Mouse (Mus musculus) lung, embryonic 14.5 days (tissue): Measurements from ENCODE around the gene Cltc. TPM values are rescaled to one million over a fixed set of nuclear protein-coding genes. Genes with fewer than 3 reads are reported as not detected.
"Not testable (repeated sequence)": the region's sequence is repeated elsewhere in the genome, so short reads cannot be mapped to it uniquely, and the experiment has no call there.

Experiments
- ATAC-seq: fragments of 200-750 bp; cut with Nextera tagmentation; 2 replicates; pipeline ENCODE4 v1.8.0; 2017; ENCODE audit warnings: mild to moderate bottlenecking, moderate TSS enrichment, moderate library complexity; ENCODE audit not compliant: insufficient read depth
- DNase-seq: peaks from one replicate; pipeline ENCODE4 v3.0.0-alpha.2; 2015
- H3K27ac ChIP-seq: fragments of 300-500 bp; sonication (generic); 2 replicates; pipeline ENCODE4 v1.5.1; 2014; ENCODE audit warnings: low read depth, mild to moderate bottlenecking, moderate library complexity
- H3K27me3 ChIP-seq: fragments of 300-500 bp; sonication (generic); 2 replicates; pipeline ENCODE4 v1.6.1; 2014; ENCODE audit warnings: low read length, control low read depth; ENCODE audit not compliant: insufficient read depth
- H3K36me3 ChIP-seq: fragments of 300-500 bp; sonication (generic); 2 replicates; pipeline ENCODE4 v1.6.1; 2014; ENCODE audit warnings: control low read depth; ENCODE audit not compliant: insufficient read depth
- H3K4me1 ChIP-seq: fragments of 300-500 bp; sonication (generic); 2 replicates; pipeline ENCODE4 v1.6.1; 2014; ENCODE audit warnings: antibody characterized with exemption, control low read depth; ENCODE audit not compliant: insufficient read depth
- H3K4me2 ChIP-seq: fragments of 300-500 bp; sonication (generic); 2 replicates; pipeline ENCODE4 v1.6.1; 2014; ENCODE audit warnings: mild to moderate bottlenecking
- H3K4me3 ChIP-seq: fragments of 300-500 bp; sonication (generic); 2 replicates; pipeline ENCODE4 v1.5.1; 2014; ENCODE audit warnings: low read depth, low read length
- H3K9ac ChIP-seq: fragments of 300-500 bp; sonication (generic); 2 replicates; pipeline ENCODE4 v1.6.1; 2014
- H3K9me3 ChIP-seq: fragments of 300-500 bp; sonication (generic); 2 replicates; pipeline ENCODE4 v1.6.1; 2016; ENCODE audit warnings: low read depth, low read length, control low read depth
- CTCF ChIP-seq: IDR thresholded peaks from 2 replicates; pipeline ENCODE4 v1.5.1; 2016; ENCODE audit warnings: antibody characterized with exemption, low read depth
- WGBS: fragments of 180-500 bp; shearing (Covaris S2); extraction: QIAGEN DNeasy Blood & Tissue Kit; methylation state at CpG from one replicate; pipeline ENCODE4 v1.1.7; 2014; 5-methylcytosine and 5-hydroxymethylcytosine counted together
- polyA plus RNA-seq: library from polyadenylated mRNA; unstranded; fragments of >200 nt; fragmentation: Nextera tagmentation; extraction: Ambion mirVana; gene quantifications from 2 replicates; pipeline ENCODE4 v1.2.1, GENCODE M21; 2014

Gene Cltc
- polyA plus RNA-seq, 1 experiment from 2014 or later: 179 TPM

GRCm38 (mm10) chr11:86751010-86751409 lies 6.4 kb downstream of the Cltc start:
- Histone ChIP-seq H3K9ac (no peak overlapping the region), H3K9me3 (no peaks in the 10 kb centered on the region), H3K27me3 (no peaks in the 10 kb centered on the region), H3K4me2 (no peak overlapping the region), H3K36me3 (peaks cover 3% of the 10 kb centered on the region), H3K4me3 (no peak overlapping the region), H3K4me1 (0 out of 2 replicates have a peak, but pooled peaks cover 5% of the 10 kb centered on the region), H3K27ac (no peak overlapping the region)
- 93% methylated on average over 1 of the region's 1 CpGs for WGBS
- no peak for ATAC-seq
- no peak for TF ChIP-seq CTCF
- DNase-seq: no peak

GRCm38 (mm10) chr11:86749776-86750423 lies 7.5 kb downstream of the Cltc start:
- Histone ChIP-seq H3K36me3 (peaks cover 3% of the 10 kb centered on the region), H3K27ac (no peak overlapping the region), H3K27me3 (no peaks in the 10 kb centered on the region), H3K4me2 (no peak overlapping the region), H3K4me1 (0 out of 2 replicates have a peak, but pooled peaks cover 5% of the 10 kb centered on the region), H3K9ac (no peak overlapping the region), H3K4me3 (no peak overlapping the region), H3K9me3 (no peaks in the 10 kb centered on the region)
- DNase-seq (peak; percentile 32), ATAC-seq (no peak)
- no peak for TF ChIP-seq CTCF
- 83% methylated on average over 3 of the region's 3 CpGs for WGBS

GRCm38 (mm10) chr11:86745634-86746404 lies 11.5 kb downstream of the Cltc start:
- DNase-seq (peak; percentile 19), ATAC-seq (no peak)
- WGBS: 53% methylated on average over 3 of the region's 3 CpGs
- H3K36me3 ChIP-seq: no peaks in the 10 kb centered on the region
- H3K9me3 ChIP-seq: no peaks in the 10 kb centered on the region
- no peaks in the 10 kb centered on the region for H3K27me3 ChIP-seq
- H3K4me2 ChIP-seq: no peak overlapping the region
- TF ChIP-seq CTCF: no peak
- no peak overlapping the region for H3K4me3 ChIP-seq
- H3K9ac ChIP-seq: no peak overlapping the region
- H3K27ac ChIP-seq: no peak overlapping the region
- 0 out of 2 replicates have a peak, but pooled peaks cover 3% of the 10 kb centered on the region for H3K4me1 ChIP-seq

GRCm38 (mm10) chr11:86742605-86743004 lies 14.8 kb downstream of the Cltc start:
- Histone ChIP-seq H3K9me3 (no peaks in the 10 kb centered on the region), H3K9ac (no peak overlapping the region), H3K27me3 (no peaks in the 10 kb centered on the region), H3K4me2 (no peak overlapping the region), H3K36me3 (no peaks in the 10 kb centered on the region), H3K4me1 (0 out of 2 replicates have a peak, but pooled peaks cover 3% of the 10 kb centered on the region), H3K4me3 (no peak overlapping the region), H3K27ac (no peak overlapping the region)
- 36% methylated on average over 2 of the region's 2 CpGs for WGBS
- DNase-seq (no peak), ATAC-seq (no peak)
- no peak for TF ChIP-seq CTCF

- DNase-seq (no peak), ATAC-seq (no peak)
- 90% methylated on average over 5 of the region's 5 CpGs for WGBS
- Histone ChIP-seq H3K4me3 (no peak overlapping the region), H3K9ac (no peak overlapping the region), H3K27ac (no peak overlapping the region), H3K4me2 (no peak overlapping the region), H3K36me3 (no peaks in the 10 kb centered on the region), H3K27me3 (no peaks in the 10 kb centered on the region), H3K9me3 (no peaks in the 10 kb centered on the region), H3K4me1 (0 out of 2 replicates have a peak, but pooled peaks cover 3% of the 10 kb centered on the region)
- TF ChIP-seq CTCF: no peak
Measured at GRCm38 (mm10) chr11:86741505-86741904, 15.9 kb downstream of the Cltc start.

GRCm38 (mm10) chr11:86739470-86739869 lies 17.9 kb downstream of the Cltc start:
- Histone ChIP-seq H3K9ac (no peak overlapping the region), H3K4me1 (no peaks in the 10 kb centered on the region), H3K27ac (no peak overlapping the region), H3K4me3 (no peak overlapping the region), H3K36me3 (peaks cover 16% of the 10 kb centered on the region), H3K27me3 (no peaks in the 10 kb centered on the region), H3K4me2 (no peak overlapping the region), H3K9me3 (no peaks in the 10 kb centered on the region)
- TF ChIP-seq CTCF: no peak
- ATAC-seq (no peak), DNase-seq (no peak)
- WGBS: 79% methylated on average over 2 of the region's 2 CpGs

- WGBS: 90% methylated on average over 1 of the region's 1 CpGs
- ATAC-seq: no peak
- TF ChIP-seq CTCF: no peak
Measured at GRCm38 (mm10) chr11:86738956-86739355, 18.4 kb downstream of the Cltc start.

GRCm38 (mm10) chr11:86738308-86738707 lies 19.1 kb downstream of the Cltc start:
- 90% methylated on average over 1 of the region's 1 CpGs for WGBS
- not testable (repeated sequence) for H3K27ac ChIP-seq, H3K27me3 ChIP-seq, H3K9ac ChIP-seq, H3K4me2 ChIP-seq, ATAC-seq, H3K9me3 ChIP-seq, H3K4me1 ChIP-seq, DNase-seq, H3K4me3 ChIP-seq
- H3K36me3 ChIP-seq: peaks cover 24% of the 10 kb centered on the region

More at GRCm38 (mm10) chr11:86738956-86739355, 18.4 kb downstream of the Cltc start:
- Histone ChIP-seq H3K9me3 (no peaks in the 10 kb centered on the region), H3K4me3 (no peak overlapping the region), H3K27ac (no peak overlapping the region), H3K36me3 (peaks cover 20% of the 10 kb centered on the region), H3K9ac (no peak overlapping the region), H3K4me2 (no peak overlapping the region), H3K4me1 (no peaks in the 10 kb centered on the region), H3K27me3 (no peaks in the 10 kb centered on the region)
- no peak for DNase-seq
